Mouse (Mus musculus): Measurements from ENCODE around the gene Wnt1. TPM values are rescaled to one million over a fixed set of nuclear protein-coding genes. Genes with fewer than 3 reads are reported as not detected.
"Not testable (repeated sequence)": the region's sequence is repeated elsewhere in the genome, so short reads cannot be mapped to it uniquely, and the experiment has no call there.

Wnt1 gene
- not detected in 2 replicates for polyA plus RNA-seq (2015; fragmentation: Nextera tagmentation; extraction: Ambion mirVana)

- 0 out of 2 replicates have a peak, but pooled peaks cover 5% of the 10 kb centered on the region for H3K9me3 ChIP-seq
- H3K36me3 ChIP-seq = no peaks in the 10 kb centered on the region
- peaks cover 88% of the 10 kb centered on the region for H3K27me3 ChIP-seq
- H3K9ac ChIP-seq = no peak within 1 kb of the TSS
- H3K4me1 ChIP-seq = peaks cover 32% of the 10 kb centered on the region
- WGBS = 3% methylated on average over 51 of the region's 51 CpGs
- no peak within 1 kb of the TSS for H3K27ac ChIP-seq
- H3K4me2 ChIP-seq = peak within 1 kb of the TSS; percentile 39
- no peak for ATAC-seq (ENCODE audit: borderline replicate concordance, extremely low read depth, low FRiP score, low TSS enrichment)
- H3K4me3 ChIP-seq = peak within 1 kb of the TSS; percentile 17
Measured at GRCm38 (mm10) chr15:98789661-98790535, at the start of gene Wnt1. Gene Wnt1 (plus strand): TSS chr15:98789857.

- Histone ChIP-seq H3K9ac (no peak overlapping the region), H3K9me3 (no peaks in the 10 kb centered on the region), H3K36me3 (peaks cover 55% of the 10 kb centered on the region), H3K27me3 (no peaks in the 10 kb centered on the region), H3K4me3 (no peak overlapping the region), H3K27ac (no peak overlapping the region), H3K4me1 (peaks cover 16% of the 10 kb centered on the region), H3K4me2 (no peak overlapping the region)
- ATAC-seq (ENCODE audit: borderline replicate concordance, extremely low read depth, low FRiP score, low TSS enrichment) = no peak
- 87% methylated on average over 8 of the region's 8 CpGs for WGBS
Measured at GRCm38 (mm10) chr15:98740219-98740618, 49.4 kb upstream of the Wnt1 start.

DNA sequence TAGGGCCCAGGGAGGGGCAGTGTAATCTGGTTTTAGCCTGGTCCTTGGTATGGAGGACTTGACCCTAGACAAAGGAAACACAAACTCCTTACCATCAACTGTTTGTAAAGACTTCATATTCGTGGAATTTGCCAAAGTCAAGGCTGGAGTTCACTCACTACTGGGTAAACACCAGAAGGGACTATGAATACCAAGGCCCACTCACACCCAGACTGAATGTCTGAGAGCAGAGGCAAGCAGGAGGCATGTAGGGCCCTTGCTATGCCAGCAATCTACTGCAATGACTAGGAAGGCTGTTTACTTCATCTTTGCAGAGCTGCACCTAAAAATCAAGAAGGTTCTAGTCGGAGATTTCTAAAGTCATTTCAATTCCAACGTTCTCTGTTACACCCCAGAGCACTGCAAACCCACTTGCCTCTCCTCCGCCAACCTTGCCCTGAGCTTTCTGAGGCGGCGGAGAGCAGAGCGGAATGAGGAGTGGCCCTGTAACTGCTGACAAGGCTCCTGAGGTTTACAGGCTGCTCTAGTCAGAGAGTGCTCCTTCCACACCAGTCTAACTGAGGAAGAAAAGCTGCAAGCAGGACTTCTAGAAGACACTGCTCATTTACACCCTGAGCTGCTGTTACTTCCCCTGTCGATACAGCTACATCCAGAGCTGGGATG lies 46.8 kb upstream of the Wnt1 start:
- 63% methylated on average over 8 of the region's 8 CpGs for WGBS
- Histone ChIP-seq H3K27ac (peak overlapping the region; percentile 81), H3K4me3 (no peak overlapping the region), H3K4me2 (no peak overlapping the region), H3K27me3 (no peaks in the 10 kb centered on the region), H3K36me3 (peaks cover 36% of the 10 kb centered on the region), H3K9ac (no peak overlapping the region), H3K4me1 (peaks cover 25% of the 10 kb centered on the region), H3K9me3 (no peaks in the 10 kb centered on the region)
- no peak for ATAC-seq (ENCODE audit: borderline replicate concordance, extremely low read depth, low FRiP score, low TSS enrichment)

- peaks cover 31% of the 10 kb centered on the region for H3K36me3 ChIP-seq
- peak overlapping the region; percentile 81 for H3K27ac ChIP-seq
- WGBS = 77% methylated on average over 3 of the region's 3 CpGs
- not testable (repeated sequence) for ATAC-seq (ENCODE audit: borderline replicate concordance, extremely low read depth, low FRiP score, low TSS enrichment); H3K27me3 ChIP-seq; H3K9me3 ChIP-seq; H3K9ac ChIP-seq; H3K4me2 ChIP-seq; H3K4me3 ChIP-seq
- peaks cover 25% of the 10 kb centered on the region for H3K4me1 ChIP-seq
Measured at GRCm38 (mm10) chr15:98743863-98744262, 45.8 kb upstream of the Wnt1 start.

- 68% methylated on average over 10 of the region's 10 CpGs for WGBS
- no peak overlapping the region for H3K9ac ChIP-seq
- 0 out of 2 replicates have a peak, but pooled peaks cover 7% of the 10 kb centered on the region for H3K36me3 ChIP-seq
- no peak overlapping the region for H3K4me3 ChIP-seq
- ATAC-seq (ENCODE audit: borderline replicate concordance, extremely low read depth, low FRiP score, low TSS enrichment) = no peak
- no peaks in the 10 kb centered on the region for H3K27me3 ChIP-seq
- peaks cover 25% of the 10 kb centered on the region for H3K4me1 ChIP-seq
- no peak overlapping the region for H3K4me2 ChIP-seq
- no peaks in the 10 kb centered on the region for H3K9me3 ChIP-seq
- no peak overlapping the region for H3K27ac ChIP-seq
Measured at GRCm38 (mm10) chr15:98746344-98746965, 43.2 kb upstream of the Wnt1 start.

- H3K4me2 ChIP-seq = no peak overlapping the region
- ATAC-seq (ENCODE audit: borderline replicate concordance, extremely low read depth, low FRiP score, low TSS enrichment) = no peak
- H3K4me3 ChIP-seq = no peak overlapping the region
- H3K4me1 ChIP-seq = peaks cover 23% of the 10 kb centered on the region
- no peak overlapping the region for H3K27ac ChIP-seq
- H3K9me3 ChIP-seq = no peaks in the 10 kb centered on the region
- H3K9ac ChIP-seq = no peak overlapping the region
- H3K27me3 ChIP-seq = no peaks in the 10 kb centered on the region
- H3K36me3 ChIP-seq = 0 out of 2 replicates have a peak, but pooled peaks cover 6% of the 10 kb centered on the region
- 59% methylated on average over 6 of the region's 6 CpGs for WGBS
Measured at GRCm38 (mm10) chr15:98747296-98747695, 42.4 kb upstream of the Wnt1 start.

GRCm38 (mm10) chr15:98749093-98749492 lies 40.6 kb upstream of the Wnt1 start:
- Histone ChIP-seq H3K4me3 (no peak overlapping the region), H3K27me3 (no peaks in the 10 kb centered on the region), H3K27ac (no peak overlapping the region), H3K9me3 (no peaks in the 10 kb centered on the region), H3K9ac (no peak overlapping the region), H3K4me1 (peaks cover 13% of the 10 kb centered on the region; the same call in 1 of the 2 replicates), H3K36me3 (peaks cover 2% of the 10 kb centered on the region; the same call in 1 of the 2 replicates), H3K4me2 (no peak overlapping the region)
- 85% methylated on average over 2 of the region's 2 CpGs for WGBS
- ATAC-seq (ENCODE audit: borderline replicate concordance, extremely low read depth, low FRiP score, low TSS enrichment) = no peak

- ATAC-seq (ENCODE audit: borderline replicate concordance, extremely low read depth, low FRiP score, low TSS enrichment) = no peak
- no peaks in the 10 kb centered on the region for H3K4me1 ChIP-seq
Measured at GRCm38 (mm10) chr15:98753021-98753423, 36.6 kb upstream of the Wnt1 start.

GRCm38 (mm10) chr15:98754125-98754524 lies 35.5 kb upstream of the Wnt1 start:
- no peaks in the 10 kb centered on the region for H3K9me3 ChIP-seq
- no peak for ATAC-seq (ENCODE audit: borderline replicate concordance, extremely low read depth, low FRiP score, low TSS enrichment)
- no peaks in the 10 kb centered on the region for H3K4me1 ChIP-seq
- 82% methylated on average over 2 of the region's 2 CpGs for WGBS
- H3K27ac ChIP-seq = no peak overlapping the region
- H3K27me3 ChIP-seq = no peaks in the 10 kb centered on the region
- H3K4me3 ChIP-seq = no peak overlapping the region
- H3K4me2 ChIP-seq = no peak overlapping the region
- no peak overlapping the region for H3K9ac ChIP-seq
- peaks cover 2% of the 10 kb centered on the region; the same call in 1 of the 2 replicates for H3K36me3 ChIP-seq

More at GRCm38 (mm10) chr15:98753021-98753423, 36.6 kb upstream of the Wnt1 start:
- Histone ChIP-seq H3K27me3 (no peaks in the 10 kb centered on the region), H3K9me3 (no peaks in the 10 kb centered on the region), H3K36me3 (peaks cover 2% of the 10 kb centered on the region; the same call in 1 of the 2 replicates), H3K9ac (no peak overlapping the region), H3K4me2 (no peak overlapping the region), H3K27ac (no peak overlapping the region), H3K4me3 (no peak overlapping the region)
- WGBS = 64% methylated on average over 8 of the region's 8 CpGs

- ATAC-seq (ENCODE audit: borderline replicate concordance, extremely low read depth, low FRiP score, low TSS enrichment) = peak; percentile 73
- under 1% methylated on average over 20 of the region's 24 CpGs for WGBS
- Histone ChIP-seq H3K9ac (peak overlapping the region; percentile 90), H3K4me2 (peak overlapping the region; percentile 86), H3K4me1 (peaks cover 16% of the 10 kb centered on the region), H3K36me3 (peaks cover 10% of the 10 kb centered on the region; the same call in 1 of the 2 replicates), H3K4me3 (peak overlapping the region; percentile 99), H3K9me3 (no peaks in the 10 kb centered on the region), H3K27ac (peak overlapping the region; percentile 82), H3K27me3 (peaks cover 3% of the 10 kb centered on the region; the same call in 1 of the 2 replicates)
Measured at GRCm38 (mm10) chr15:98762201-98762621, 27.4 kb upstream of the Wnt1 start.

- ATAC-seq (ENCODE audit: borderline replicate concordance, extremely low read depth, low FRiP score, low TSS enrichment) = peak; percentile 94
- under 1% methylated on average over 69 of the region's 76 CpGs for WGBS
Measured at GRCm38 (mm10) chr15:98762670-98763529, 26.8 kb upstream of the Wnt1 start, which contains the start of gene Arf3. Gene Arf3 (minus strand): TSS chr15:98763214.

More at GRCm38 (mm10) chr15:98762670-98763529, 26.8 kb upstream of the Wnt1 start, which contains the start of gene Arf3:
- Histone ChIP-seq H3K9ac (peak within 1 kb of the TSS; percentile 90), H3K4me1 (peaks cover 16% of the 10 kb centered on the region), H3K27me3 (peaks cover 3% of the 10 kb centered on the region; the same call in 1 of the 2 replicates), H3K27ac (peak within 1 kb of the TSS; percentile 82), H3K36me3 (peaks cover 10% of the 10 kb centered on the region; the same call in 1 of the 2 replicates), H3K4me2 (peak within 1 kb of the TSS; percentile 86), H3K4me3 (peak within 1 kb of the TSS; percentile 99), H3K9me3 (no peaks in the 10 kb centered on the region)

Measured in lung, embryonic 15.5 days (tissue).